Mouse (Mus musculus) liver, embryonic 15.5 days (tissue): ENCODE measurements around the gene Ttc39d. TPM values are rescaled to one million over a fixed set of nuclear protein-coding genes. Genes with fewer than 3 reads are reported as not detected.
"Not testable (repeated sequence)": the region's sequence is repeated elsewhere in the genome, so short reads cannot be mapped to it uniquely, and the experiment has no call there.

Experiments
- ATAC-seq: fragments of 200-750 bp; cut with Nextera tagmentation; 2 replicates; pipeline ENCODE4 v1.8.0; 2017; ENCODE audit warnings: moderate number of reproducible peaks, mild to moderate bottlenecking, moderate library complexity; ENCODE audit not compliant: insufficient read depth
- H3K27ac ChIP-seq: fragments of 300-500 bp; sonication (generic); replicated peaks from 2 replicates; pipeline ENCODE4 v1.5.1; 2015; ENCODE audit warnings: mild to moderate bottlenecking, inconsistent platforms
- H3K27me3 ChIP-seq: fragments of 300-500 bp; sonication (generic); 2 replicates; pipeline ENCODE4 v1.6.1; 2015; ENCODE audit warnings: mild to moderate bottlenecking, inconsistent platforms
- H3K36me3 ChIP-seq: fragments of 300-500 bp; sonication (generic); replicated peaks from 2 replicates; pipeline ENCODE4 v1.6.1; 2015; ENCODE audit warnings: moderate library complexity, mild to moderate bottlenecking, inconsistent platforms
- H3K4me1 ChIP-seq: fragments of 300-500 bp; sonication (generic); replicated peaks from 2 replicates; pipeline ENCODE4 v1.6.1; 2015; ENCODE audit warnings: inconsistent platforms
- H3K4me2 ChIP-seq: fragments of 300-500 bp; sonication (generic); 2 replicates; pipeline ENCODE4 v1.6.1; 2015; ENCODE audit warnings: moderate library complexity, mild to moderate bottlenecking, inconsistent platforms
- H3K4me3 ChIP-seq: fragments of 300-500 bp; sonication (generic); replicated peaks from 2 replicates; pipeline ENCODE4 v1.5.1; 2015; ENCODE audit warnings: mild to moderate bottlenecking, inconsistent platforms
- H3K9ac ChIP-seq: fragments of 300-500 bp; sonication (generic); 2 replicates; pipeline ENCODE4 v1.6.1; 2015; ENCODE audit warnings: moderate library complexity, mild to moderate bottlenecking, inconsistent platforms
- H3K9me3 ChIP-seq: fragments of 300-500 bp; sonication (generic); replicated peaks from 2 replicates; pipeline ENCODE4 v1.6.1; 2016; ENCODE audit warnings: inconsistent platforms
- WGBS: fragments of 180-500 bp; shearing (Covaris S2); methylation state at CpG from one replicate; pipeline ENCODE4 v1.1.7; 2015; ENCODE audit warnings: mixed read lengths; ENCODE audit not compliant: insufficient replicate concordance; 5-methylcytosine and 5-hydroxymethylcytosine counted together
- polyA plus RNA-seq: library from polyadenylated mRNA; unstranded; fragments of >200 nt; fragmentation: Nextera tagmentation; extraction: Ambion mirVana; gene quantifications from 2 replicates; pipeline ENCODE4 v1.2.1, GENCODE M21; 2015

Ttc39d gene
- polyA plus RNA-seq, 1 experiment from 2014 or later = not detected

GRCm38 (mm10) chr17:80170951-80171350 lies 36.3 kb upstream of the Ttc39d start:
- ATAC-seq = no peak
- H3K27ac ChIP-seq = no peak overlapping the region
- no peaks in the 10 kb centered on the region for H3K9me3 ChIP-seq
- no peak overlapping the region for H3K9ac ChIP-seq
- no peak overlapping the region for H3K4me3 ChIP-seq
- H3K4me2 ChIP-seq = no peak overlapping the region
- peaks cover 16% of the 10 kb centered on the region; the same call in 1 of the 2 replicates for H3K4me1 ChIP-seq
- 74% methylated on average over 7 of the region's 7 CpGs for WGBS
- peaks cover 5% of the 10 kb centered on the region; the same call in 1 of the 2 replicates for H3K27me3 ChIP-seq
- H3K36me3 ChIP-seq = no peaks in the 10 kb centered on the region

GRCm38 (mm10) chr17:80171948-80172347 lies 35.3 kb upstream of the Ttc39d start:
- H3K36me3 ChIP-seq = no peaks in the 10 kb centered on the region
- H3K27me3 ChIP-seq = peaks cover 5% of the 10 kb centered on the region; the same call in 1 of the 2 replicates
- H3K27ac ChIP-seq = no peak overlapping the region
- 62% methylated on average over 4 of the region's 4 CpGs for WGBS
- H3K9me3 ChIP-seq = no peaks in the 10 kb centered on the region
- no peak overlapping the region for H3K4me3 ChIP-seq
- peaks cover 16% of the 10 kb centered on the region; the same call in 1 of the 2 replicates for H3K4me1 ChIP-seq
- no peak overlapping the region for H3K9ac ChIP-seq
- H3K4me2 ChIP-seq = no peak overlapping the region
- ATAC-seq = peak; percentile 46; the same call in 1 of the 2 replicates

- ATAC-seq = no peak
- no peaks in the 10 kb centered on the region for H3K9me3 ChIP-seq
- H3K27ac ChIP-seq = no peak overlapping the region
- no peak overlapping the region for H3K4me3 ChIP-seq
- peaks cover 1% of the 10 kb centered on the region; the same call in 1 of the 2 replicates for H3K27me3 ChIP-seq
- no peak overlapping the region for H3K4me2 ChIP-seq
- 58% methylated on average over 5 of the region's 5 CpGs for WGBS
- H3K4me1 ChIP-seq = peaks cover 14% of the 10 kb centered on the region; the same call in 1 of the 2 replicates
- no peaks in the 10 kb centered on the region for H3K36me3 ChIP-seq
- H3K9ac ChIP-seq = no peak overlapping the region
These were observed 34.5 kb upstream of the Ttc39d start for GRCm38 (mm10) chr17:80172761-80173160.

- H3K9ac ChIP-seq = no peak overlapping the region
- H3K4me3 ChIP-seq = no peak overlapping the region
- 77% methylated on average over 2 of the region's 2 CpGs for WGBS
- no peak overlapping the region for H3K27ac ChIP-seq
- ATAC-seq = no peak
- no peaks in the 10 kb centered on the region for H3K9me3 ChIP-seq
- no peaks in the 10 kb centered on the region for H3K27me3 ChIP-seq
- peaks cover 6% of the 10 kb centered on the region; the same call in 1 of the 2 replicates for H3K4me1 ChIP-seq
- H3K36me3 ChIP-seq = no peaks in the 10 kb centered on the region
- no peak overlapping the region for H3K4me2 ChIP-seq
These were observed 33.6 kb upstream of the Ttc39d start for GRCm38 (mm10) chr17:80173708-80174107.

GRCm38 (mm10) chr17:80174146-80174545 lies 33.1 kb upstream of the Ttc39d start:
- no peak overlapping the region for H3K4me2 ChIP-seq
- ATAC-seq = no peak
- H3K4me1 ChIP-seq = peaks cover 6% of the 10 kb centered on the region; the same call in 1 of the 2 replicates
- no peaks in the 10 kb centered on the region for H3K9me3 ChIP-seq
- H3K9ac ChIP-seq = no peak overlapping the region
- no peak overlapping the region for H3K4me3 ChIP-seq
- no peaks in the 10 kb centered on the region for H3K27me3 ChIP-seq
- no peak overlapping the region for H3K27ac ChIP-seq
- 49% methylated on average over 3 of the region's 3 CpGs for WGBS
- H3K36me3 ChIP-seq = no peaks in the 10 kb centered on the region

- Histone ChIP-seq H3K36me3 (no peaks in the 10 kb centered on the region), H3K9me3 (no peaks in the 10 kb centered on the region), H3K9ac (no peak overlapping the region), H3K4me1 (peaks cover 6% of the 10 kb centered on the region; the same call in 1 of the 2 replicates), H3K4me2 (no peak overlapping the region), H3K4me3 (no peak overlapping the region), H3K27ac (no peak overlapping the region), H3K27me3 (no peaks in the 10 kb centered on the region)
- WGBS = 58% methylated on average over 19 of the region's 19 CpGs
- no peak for ATAC-seq
These were observed 32.4 kb upstream of the Ttc39d start for GRCm38 (mm10) chr17:80174699-80175385.

GRCm38 (mm10) chr17:80175386-80175739 lies 31.9 kb upstream of the Ttc39d start:
- Histone ChIP-seq H3K9me3 (no peaks in the 10 kb centered on the region), H3K4me3 (no peak overlapping the region), H3K9ac (no peak overlapping the region), H3K4me1 (peaks cover 6% of the 10 kb centered on the region; the same call in 1 of the 2 replicates), H3K36me3 (no peaks in the 10 kb centered on the region), H3K27me3 (no peaks in the 10 kb centered on the region), H3K27ac (no peak overlapping the region), H3K4me2 (no peak overlapping the region)
- no peak for ATAC-seq
- 45% methylated on average over 4 of the region's 4 CpGs for WGBS

GRCm38 (mm10) chr17:80175966-80176365 lies 31.3 kb upstream of the Ttc39d start:
- 69% methylated on average over 3 of the region's 3 CpGs for WGBS
- Histone ChIP-seq H3K4me2 (no peak overlapping the region), H3K9ac (no peak overlapping the region), H3K4me3 (no peak overlapping the region), H3K27me3 (no peaks in the 10 kb centered on the region), H3K27ac (no peak overlapping the region), H3K36me3 (no peaks in the 10 kb centered on the region), H3K9me3 (no peaks in the 10 kb centered on the region), H3K4me1 (peaks cover 6% of the 10 kb centered on the region; the same call in 1 of the 2 replicates)
- ATAC-seq = no peak

- H3K9ac ChIP-seq, H3K4me2 ChIP-seq, H3K9me3 ChIP-seq, H3K27me3 ChIP-seq, H3K4me1 ChIP-seq, ATAC-seq, H3K27ac ChIP-seq, H3K4me3 ChIP-seq, H3K36me3 ChIP-seq: not testable (repeated sequence)
- WGBS = 81% methylated on average over 3 of the region's 3 CpGs
These were observed 28.4 kb upstream of the Ttc39d start for GRCm38 (mm10) chr17:80178846-80179245.

GRCm38 (mm10) chr17:80179959-80180358 lies 27.3 kb upstream of the Ttc39d start:
- ATAC-seq = peak; percentile 58
- 0% methylated on average over 6 of the region's 6 CpGs for WGBS
- peaks cover 2% of the 10 kb centered on the region; the same call in 1 of the 2 replicates for H3K4me1 ChIP-seq
- H3K36me3 ChIP-seq = no peaks in the 10 kb centered on the region
- no peak overlapping the region for H3K4me3 ChIP-seq
- H3K4me2 ChIP-seq = no peak overlapping the region
- H3K9ac ChIP-seq = no peak overlapping the region
- no peaks in the 10 kb centered on the region for H3K27me3 ChIP-seq
- H3K27ac ChIP-seq = no peak overlapping the region
- no peaks in the 10 kb centered on the region for H3K9me3 ChIP-seq

- no peak overlapping the region for H3K9ac ChIP-seq
- no peaks in the 10 kb centered on the region for H3K9me3 ChIP-seq
- no peaks in the 10 kb centered on the region for H3K27me3 ChIP-seq
- H3K4me2 ChIP-seq = no peak overlapping the region
- no peaks in the 10 kb centered on the region for H3K36me3 ChIP-seq
- no peaks in the 10 kb centered on the region for H3K4me1 ChIP-seq
- no peak overlapping the region for H3K4me3 ChIP-seq
- no peak for ATAC-seq
- H3K27ac ChIP-seq = no peak overlapping the region
These were observed 26.8 kb upstream of the Ttc39d start for GRCm38 (mm10) chr17:80180468-80180867.

- 58% methylated on average over 10 of the region's 10 CpGs for WGBS
- Histone ChIP-seq H3K4me3 (no peak overlapping the region), H3K4me2 (no peak overlapping the region), H3K27me3 (no peaks in the 10 kb centered on the region), H3K4me1 (no peaks in the 10 kb centered on the region), H3K9me3 (no peaks in the 10 kb centered on the region), H3K9ac (no peak overlapping the region), H3K36me3 (no peaks in the 10 kb centered on the region), H3K27ac (no peak overlapping the region)
- ATAC-seq = no peak
These were observed 23.6 kb upstream of the Ttc39d start for GRCm38 (mm10) chr17:80183615-80184014.
